Mouse (Mus musculus) T-cell, adult 2 months (primary cell): ENCODE results near the gene Apex1.
"Not testable (repeated sequence)": the region's sequence is repeated elsewhere in the genome, so short reads cannot be mapped to it uniquely, and the experiment has no call there.

Experiments used
- DNase-seq: peaks from one replicate; pipeline ENCODE4 v3.0.0; 2022; ENCODE audit warnings: low spot score

The Apex1 gene

GRCm38 (mm10) chr14:50969558-50970544, 45.1 kb downstream of the Apex1 start:
- DNase-seq = no peak

DNA sequence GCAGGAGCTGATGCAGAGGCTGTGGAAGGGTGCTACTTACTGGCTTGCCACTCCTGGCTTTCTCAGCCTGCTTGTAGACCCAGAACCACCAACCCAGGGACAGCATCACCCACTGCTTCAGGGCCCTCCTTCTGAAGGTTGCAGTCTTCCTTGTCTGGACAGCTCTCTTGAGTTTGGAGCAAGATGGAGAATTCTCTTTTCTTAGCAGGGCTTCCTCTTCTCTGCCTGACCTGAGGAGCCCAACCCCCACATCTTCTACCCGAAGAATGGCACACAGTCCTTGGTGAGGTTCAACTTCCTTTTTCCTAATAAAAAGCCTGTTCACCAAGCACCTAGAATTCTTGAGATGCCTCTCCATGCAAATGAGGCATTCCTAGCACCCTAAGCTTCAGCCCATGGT, 46.1 kb downstream of the Apex1 start:
- no peak for DNase-seq

DNA sequence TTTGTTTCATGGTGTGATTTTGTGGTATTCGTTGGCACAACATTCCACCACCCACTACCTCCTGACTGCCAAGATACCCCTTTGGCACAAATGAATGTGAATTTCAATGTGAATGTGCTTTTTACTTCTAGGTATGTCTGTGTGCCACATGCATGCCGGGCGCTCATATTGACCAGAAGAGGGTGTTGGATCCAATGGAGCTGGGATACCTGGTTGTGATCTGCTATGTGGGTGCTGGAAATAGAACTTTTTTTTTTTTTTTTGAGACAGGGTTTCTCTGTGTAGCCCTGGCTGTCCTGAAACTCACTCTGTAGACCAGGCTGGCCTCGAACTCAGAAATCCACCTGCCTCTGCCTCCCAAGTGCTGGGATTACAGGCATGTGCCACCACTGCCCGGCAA, 48.3 kb downstream of the Apex1 start:
- DNase-seq = not testable (repeated sequence)

DNA sequence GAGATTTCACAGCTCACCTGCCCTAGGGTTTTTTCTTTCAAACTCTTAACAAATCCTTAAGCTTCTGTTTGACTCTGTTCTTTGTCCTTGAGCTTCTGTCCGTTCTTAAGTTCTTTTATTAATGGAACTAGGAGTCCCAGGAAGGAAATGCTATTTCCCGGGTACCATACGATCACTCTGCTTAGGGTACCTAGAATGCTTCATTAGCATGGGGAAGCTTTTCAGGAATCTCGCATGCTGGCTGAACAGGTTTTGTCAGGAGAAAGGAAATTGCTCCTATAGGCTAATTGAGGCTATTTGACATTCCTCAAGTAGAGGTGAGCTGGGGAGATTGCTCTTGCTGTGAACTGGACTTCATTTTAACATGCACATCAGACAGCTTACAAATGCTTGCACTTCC, 48.9 kb downstream of the Apex1 start:
- DNase-seq = no peak

DNA sequence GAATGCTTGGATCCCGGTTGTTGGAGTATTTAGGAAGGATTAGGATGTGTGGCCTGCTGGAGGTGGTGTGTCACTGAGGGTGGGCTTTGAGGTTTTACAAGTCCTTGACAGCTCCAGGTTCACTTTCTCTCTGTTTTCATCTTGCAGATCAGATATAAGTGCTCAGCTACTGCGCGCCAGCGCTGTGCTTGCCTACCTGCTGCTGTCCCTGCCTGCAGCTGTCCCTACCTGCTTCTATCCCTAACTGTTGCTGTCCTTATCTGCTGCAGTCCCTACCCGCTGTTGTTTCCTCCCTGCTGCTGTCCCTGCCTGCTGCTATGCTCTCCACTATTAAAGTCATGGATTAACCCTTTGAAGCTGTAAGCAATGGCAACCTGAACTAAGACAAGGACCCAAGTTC, 50.2 kb downstream of the Apex1 start:
- no peak for DNase-seq

- DNase-seq = no peak
These were observed 51.9 kb downstream of the Apex1 start for GRCm38 (mm10) chr14:50976674-50977073.
